Mouse (Mus musculus): ENCODE measurements at regions not wholly inside any gene's neighbourhood (a gene's known extent, or its start where the extent isn't known, plus 50 kb on each side); places are given as distances from the start of the nearest gene placed in this dataset.

DNA sequence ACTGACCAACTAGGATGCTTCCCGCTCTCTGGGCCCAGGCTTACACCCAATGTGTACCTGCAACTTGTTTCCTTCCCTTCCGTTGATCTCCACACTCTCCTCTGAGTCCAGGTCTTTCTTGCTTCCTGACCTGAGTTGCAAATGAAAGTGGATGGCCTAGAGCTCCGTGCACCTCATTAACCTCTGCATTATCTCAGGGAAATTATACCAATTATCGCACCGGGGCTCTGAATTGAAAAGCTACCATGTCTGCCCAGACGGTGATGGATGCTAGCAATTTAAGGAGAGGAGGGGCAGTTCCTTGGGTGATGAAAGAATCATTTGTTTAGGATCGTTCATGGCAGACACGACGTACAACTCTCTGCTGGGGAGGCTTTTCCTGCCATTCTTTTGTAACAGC lies 460.4 kb upstream of the Cdh11 start:
- TF ChIP-seq POLR2A (IDR thresholded peaks at IDR 0.05; ENCODE audit: control insufficient read depth, low read depth, low read length) (no peak), CTCF (IDR thresholded peaks at IDR 0.05; ENCODE audit: control insufficient read depth, insufficient read depth, insufficient replicate concordance, low read depth, low read length) (no peak)

Data from testis, adult 2 months (tissue).